Mouse (Mus musculus) Patski (cell line): Measurements from ENCODE around the gene Tmem116. TPM values are rescaled to one million over a fixed set of nuclear protein-coding genes. Genes with fewer than 3 reads are reported as not detected.

Source experiments
- ATAC-seq: fragments of 100-300 bp; one replicate; pipeline ENCODE4 v1.8.0; 2021
- CTCF ChIA-PET: fragments of 350-600 bp; sonication (Branson Sonifier 250); formaldehyde crosslinking; loops from one replicate; lab custom pipeline; 2022; ENCODE audit warnings: inconsistent platforms; lab: Charles Lee
- POLR2A ChIA-PET: fragments of 350-600 bp; sonication (Branson Sonifier 250); formaldehyde crosslinking; loops from one replicate; lab custom pipeline; 2022; ENCODE audit warnings: antibody characterized with exemption, inconsistent platforms; lab: Charles Lee
- DNase-seq: peaks from one replicate; pipeline ENCODE4 v3.0.0-alpha.2; 2011; ENCODE audit warnings: low read depth, low spot score
- H3K27me3 ChIP-seq: fragments of 371-371 bp; one replicate; pipeline ENCODE4 v1.5.1; 2021
- CTCF ChIP-seq: fragments of 100-300 bp; IDR thresholded peaks from one replicate; pipeline ENCODE4 v1.5.1; 2021
- in situ Hi-C: fragments of 300-500 bp; cut with MboI; formaldehyde crosslinking; loops from 3 replicates; pipeline ENCODE4 v1.11.1; 2018; ENCODE audit warnings: low pct_unique_long_range_greater_than_20kb, mixed read lengths
- polyA plus RNA-seq: library from polyadenylated mRNA; unstranded; gene quantifications from one replicate; pipeline ENCODE4 v1.2.3, GENCODE M21; 2021

Gene Tmem116
- polyA plus RNA-seq, 1 experiment from 2014 or later: 2.8 TPM

DNA sequence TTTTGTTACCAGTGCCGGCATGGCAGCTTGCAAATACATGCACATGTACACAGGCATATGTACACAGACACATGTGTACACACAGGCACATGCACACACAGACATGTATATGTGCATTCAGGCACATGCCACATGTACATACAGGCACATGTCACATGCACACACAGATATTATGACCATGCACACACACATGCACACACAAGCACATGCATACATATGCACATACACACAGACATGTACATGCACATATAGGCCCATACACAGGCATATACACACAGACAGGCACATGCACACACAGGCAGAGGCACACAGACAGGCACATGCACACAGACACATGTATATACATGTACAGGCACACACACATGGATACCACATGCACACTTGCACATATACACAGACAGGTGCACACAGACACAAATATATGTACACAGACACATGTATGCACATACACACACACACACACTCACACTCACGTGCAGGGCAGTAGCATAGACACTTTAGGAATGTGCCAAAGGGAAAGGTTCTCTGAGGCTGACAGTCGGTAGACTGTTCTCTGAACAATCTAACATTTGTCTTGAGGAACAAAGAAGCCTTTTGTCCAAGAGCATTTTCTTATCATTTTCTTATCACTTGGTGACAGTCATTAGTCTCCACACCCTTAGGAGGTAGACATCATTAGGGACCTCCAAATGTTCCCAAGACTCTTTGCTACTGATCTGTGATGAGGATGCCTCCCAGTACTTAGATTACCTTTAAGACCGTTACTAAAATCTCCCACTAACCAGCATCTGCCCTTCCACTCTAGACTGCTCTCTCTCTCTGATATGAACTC, 9.9 kb downstream of the Tmem116 start:
- H3K27me3 ChIP-seq: no peaks in the 10 kb centered on the region
- POLR2A ChIA-PET: interaction anchor here (1.1 to 1.6 kb wide), 2 partner anchors 11 to 12 kb away, joined by 3 read pairs; no protein-coding TSS in a partner anchor
- ATAC-seq (no peak), DNase-seq (no peak)
- CTCF ChIA-PET: no interaction called here
- in situ Hi-C loops: no loop called here
- TF ChIP-seq CTCF: no peak

- H3K27me3 ChIP-seq: no peaks in the 10 kb centered on the region
- no peak for DNase-seq
- no peak for ATAC-seq
- in situ Hi-C loops: no loop called here
- CTCF ChIA-PET: no interaction called here
- POLR2A ChIA-PET: interaction anchor here (1.1 to 1.6 kb wide), 2 partner anchors 10 to 11 kb away, joined by 3 read pairs; no protein-coding TSS in a partner anchor
- no peak for TF ChIP-seq CTCF
Observed at GRCm38 (mm10) chr5:121462171-121462502, 10.4 kb downstream of the Tmem116 start.

DNA sequence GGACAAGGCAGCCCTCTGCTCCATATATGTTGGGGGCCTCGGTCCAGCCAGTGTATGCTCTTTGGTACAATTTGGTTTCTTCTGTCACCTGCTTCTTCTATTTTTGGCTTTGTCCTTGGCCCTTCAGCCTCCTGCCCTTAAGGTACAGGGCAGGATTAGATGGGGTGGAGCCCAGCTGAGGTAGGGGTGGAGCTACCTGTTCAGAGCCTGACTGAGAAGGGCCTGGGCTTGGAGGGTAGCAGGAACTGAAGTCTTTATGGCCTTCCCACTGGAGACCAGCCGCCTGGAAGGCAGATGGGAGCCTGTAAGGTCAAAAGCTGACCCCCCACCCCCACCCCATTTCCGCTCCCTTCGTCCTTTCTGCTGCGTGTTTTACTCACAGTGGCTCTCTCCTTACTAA, 11.3 kb downstream of the Tmem116 start:
- H3K27me3 ChIP-seq: no peaks in the 10 kb centered on the region
- ChIA-PET CTCF (interaction anchor here (1.5 to 1.8 kb wide), 2 partner anchors 10 to 14 kb away, joined by 4 to 5 read pairs; no protein-coding TSS in a partner anchor), POLR2A (interaction anchor here (1.6 kb wide), 1 partner anchor 10 kb away, joined by 3 read pairs; no protein-coding TSS in a partner anchor)
- no peak for TF ChIP-seq CTCF
- ATAC-seq (no peak), DNase-seq (no peak)
- in situ Hi-C loops: no loop called here

DNA sequence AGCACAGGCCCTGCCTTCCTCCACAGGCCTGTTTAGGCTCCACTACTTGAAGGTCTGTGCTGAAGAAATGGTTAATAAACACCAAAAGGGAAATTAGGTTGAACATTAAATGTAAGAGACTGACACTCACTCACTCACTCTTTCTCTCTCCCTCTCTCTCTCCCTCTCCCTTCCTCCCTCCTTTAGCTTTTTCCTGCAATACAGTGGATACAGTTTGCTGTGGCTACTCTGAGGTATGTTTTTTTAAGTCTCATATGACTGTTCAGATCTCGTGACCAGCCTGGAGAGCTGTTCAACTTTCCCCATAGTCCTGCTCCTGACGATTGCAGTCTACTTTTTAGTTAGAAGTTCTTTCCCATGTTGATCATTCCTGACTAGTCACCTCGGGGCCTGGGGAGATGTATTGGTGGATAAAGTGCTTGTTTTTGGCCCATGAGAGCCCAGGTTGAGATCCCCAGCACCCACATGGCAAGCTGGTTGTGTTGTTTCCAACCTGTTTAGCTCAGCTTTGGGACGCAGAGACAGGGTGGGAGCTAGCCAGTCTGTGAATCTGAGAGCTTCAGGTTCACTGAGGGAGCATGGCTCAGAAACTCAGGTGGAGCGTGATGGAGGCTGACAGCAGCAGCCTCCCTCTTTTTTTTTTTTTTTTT, 12.0 kb downstream of the Tmem116 start:
- ATAC-seq (no peak), DNase-seq (no peak)
- in situ Hi-C loops: no loop called here
- H3K27me3 ChIP-seq: no peaks in the 10 kb centered on the region
- POLR2A ChIA-PET: interaction anchor here (0.7 to 1.6 kb wide), 2 partner anchors 9 to 404 kb away, joined by 3 to 5 read pairs; no protein-coding TSS in a partner anchor
- CTCF ChIA-PET: interaction anchor here (1.5 to 1.8 kb wide), 2 partner anchors 9 to 13 kb away, joined by 4 to 5 read pairs; no protein-coding TSS in a partner anchor
- no peak for TF ChIP-seq CTCF

DNA sequence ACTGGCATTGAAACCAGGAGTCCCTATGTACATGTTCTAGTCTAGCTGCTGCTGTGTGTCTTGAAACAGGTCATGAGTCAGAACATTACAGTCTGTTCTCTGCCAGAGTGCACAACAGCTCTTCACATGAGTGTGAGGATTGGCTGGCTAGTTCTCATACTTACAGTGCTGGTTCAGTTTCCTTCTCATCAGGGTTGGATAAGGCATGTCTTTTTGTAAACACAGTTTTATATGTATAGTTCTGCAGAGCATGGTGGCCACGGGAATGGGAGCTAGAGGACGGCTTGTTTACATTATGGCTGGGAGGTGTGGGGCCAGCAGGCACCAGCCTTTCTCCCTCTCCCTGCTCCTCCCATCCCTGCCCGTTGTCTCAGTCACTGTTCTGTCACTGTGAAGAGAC, 17.9 kb downstream of the Tmem116 start:
- in situ Hi-C loops: no loop called here
- TF ChIP-seq CTCF: no peak
- no peaks in the 10 kb centered on the region for H3K27me3 ChIP-seq
- ChIA-PET POLR2A (no interaction called here), CTCF (interaction anchor here (0.8 to 1.0 kb wide), 2 partner anchors 10 to 17 kb away, joined by 3 read pairs; partner anchors contain the start of gene Erp29)
- DNase-seq (no peak), ATAC-seq (no peak)

- CTCF ChIA-PET: interaction anchor here (0.8 to 1.7 kb wide), 2 partner anchors 8 to 22 kb away, joined by 3 to 4 read pairs; no protein-coding TSS in a partner anchor
- ATAC-seq: no peak
- TF ChIP-seq CTCF: no peak
- in situ Hi-C loops: no loop called here
- DNase-seq: no peak
- no peaks in the 10 kb centered on the region for H3K27me3 ChIP-seq
- POLR2A ChIA-PET: interaction anchor here (0.6 kb wide), 1 partner anchor 10 kb away, joined by 3 read pairs; no protein-coding TSS in a partner anchor
Observed at GRCm38 (mm10) chr5:121472411-121472810, 20.7 kb downstream of the Tmem116 start.

DNA sequence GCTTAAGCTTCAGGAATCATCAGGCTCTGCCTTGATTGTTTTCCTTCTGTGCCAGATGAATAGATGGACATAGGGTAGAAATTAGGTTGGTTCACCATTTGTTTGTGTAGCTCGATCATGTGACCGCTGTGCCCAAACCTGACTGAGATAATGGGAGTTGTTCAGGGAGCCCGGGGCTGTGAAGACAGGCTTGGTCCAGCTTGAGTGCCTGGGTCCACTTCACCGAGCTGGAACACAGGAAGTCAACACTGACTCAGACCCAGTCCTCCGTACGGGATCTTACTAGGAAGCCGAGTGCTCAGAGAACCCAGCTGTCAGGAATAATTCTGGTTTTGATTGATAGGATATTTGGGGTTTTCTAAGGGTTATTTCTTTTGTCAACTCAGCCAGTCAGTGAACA, 22.9 kb downstream of the Tmem116 start:
- POLR2A ChIA-PET: interaction anchor here (1.4 to 1.6 kb wide), 2 partner anchors 22 to 23 kb away, joined by 3 to 5 read pairs; partner anchors contain the start of gene Tmem116
- no peaks in the 10 kb centered on the region for H3K27me3 ChIP-seq
- DNase-seq (no peak), ATAC-seq (no peak)
- CTCF ChIA-PET: interaction anchor here (1.2 to 1.8 kb wide), 4 partner anchors 12 to 36 kb away, joined by 3 to 5 read pairs (median 4); no protein-coding TSS in a partner anchor
- no peak for TF ChIP-seq CTCF
- in situ Hi-C loops: loop anchor here (5.0 to 25.0 kb wide), 2 partner anchors 257 to 512 kb away; no protein-coding TSS in a partner anchor

DNA sequence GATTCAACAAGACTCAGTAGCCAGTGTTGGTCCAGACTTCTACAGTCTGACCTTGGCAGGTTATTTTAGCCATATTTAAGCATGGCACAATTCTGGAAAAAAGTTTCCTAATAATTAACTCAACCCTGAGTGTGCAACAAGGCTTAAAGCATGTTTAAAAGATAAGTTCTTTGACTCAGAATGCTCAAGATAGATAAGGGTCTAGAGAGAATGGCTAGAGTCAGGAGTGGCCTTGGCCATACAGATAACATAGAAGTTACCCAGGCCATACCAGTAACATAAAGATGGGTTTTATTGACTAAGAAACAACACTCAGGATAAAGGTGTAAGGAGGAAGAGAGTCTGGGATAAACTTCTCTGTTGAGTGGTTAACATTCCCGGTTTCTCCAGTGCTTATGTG, 24.3 kb downstream of the Tmem116 start:
- in situ Hi-C loops: loop anchor here (5.0 to 25.0 kb wide), 2 partner anchors 259 to 514 kb away; no protein-coding TSS in a partner anchor
- no peak for ATAC-seq
- no peak for DNase-seq
- H3K27me3 ChIP-seq: no peaks in the 10 kb centered on the region
- no peak for TF ChIP-seq CTCF
- CTCF ChIA-PET: interaction anchor here (0.7 to 3.5 kb wide), 5 partner anchors 12 to 37 kb away, joined by 3 to 54 read pairs (median 5); no protein-coding TSS in a partner anchor
- POLR2A ChIA-PET: interaction anchor here (1.4 kb wide), 1 partner anchor 25 kb away, joined by 5 read pairs; the partner anchor contains the start of gene Tmem116

DNA sequence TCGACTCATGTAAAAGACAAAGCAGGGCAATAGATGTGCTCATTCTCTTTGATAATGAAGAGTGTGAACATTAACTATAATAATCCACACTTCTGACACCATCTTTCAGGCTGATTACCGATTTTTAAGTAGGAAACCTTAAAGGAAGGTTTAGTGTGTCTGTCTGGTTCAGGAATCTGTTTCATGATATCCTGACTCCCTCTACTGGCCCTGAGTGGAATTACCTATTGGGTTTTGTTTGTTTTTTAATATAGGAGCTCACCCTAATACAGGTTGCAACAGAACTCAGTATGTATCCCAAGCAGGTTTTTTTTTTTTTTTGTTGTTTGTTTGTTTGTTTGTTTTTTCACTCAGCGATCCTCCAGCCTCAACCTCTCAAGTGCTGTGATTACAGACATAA, 26.0 kb downstream of the Tmem116 start:
- ATAC-seq (no peak), DNase-seq (no peak)
- in situ Hi-C loops: loop anchor here (5.0 to 25.0 kb wide), 2 partner anchors 260 to 515 kb away; no protein-coding TSS in a partner anchor
- ChIA-PET POLR2A (interaction anchor here (1.9 kb wide), 1 partner anchor 25 kb away, joined by 11 read pairs; the partner anchor contains the start of genes Erp29 and Tmem116), CTCF (interaction anchor here (0.7 to 3.6 kb wide), 13 partner anchors 11 to 125 kb away, joined by 3 to 54 read pairs (median 4); partner anchors contain the start of gene Adam1b)
- peak; percentile 69 for TF ChIP-seq CTCF
- H3K27me3 ChIP-seq: no peaks in the 10 kb centered on the region

DNA sequence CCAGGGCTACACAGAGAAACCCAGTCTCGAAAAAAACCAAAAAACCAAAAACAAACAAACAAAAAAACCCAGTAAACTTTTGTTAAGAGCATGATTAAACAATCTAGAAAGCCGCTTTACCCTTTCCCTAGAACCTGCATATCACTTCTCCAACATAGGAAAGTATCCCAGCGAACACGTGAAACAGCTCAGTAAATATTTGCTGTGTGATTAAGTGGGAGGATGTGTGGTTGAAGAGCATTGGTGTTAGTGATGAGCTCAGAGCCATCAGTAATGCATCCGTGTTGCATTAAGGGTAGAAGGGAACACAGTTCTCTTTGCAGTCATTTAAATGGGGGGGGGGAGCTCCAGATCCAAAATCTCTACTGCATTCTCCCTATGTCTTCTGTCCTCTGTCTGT, 33.1 kb downstream of the Tmem116 start:
- ChIA-PET POLR2A (no interaction called here), CTCF (interaction anchor here (1.2 kb wide), 1 partner anchor 62 kb away, joined by 3 read pairs; no protein-coding TSS in a partner anchor)
- ATAC-seq (no peak), DNase-seq (no peak)
- TF ChIP-seq CTCF: no peak
- in situ Hi-C loops: loop anchor here (25.0 kb wide), 1 partner anchor 522 kb away; no protein-coding TSS in a partner anchor
- H3K27me3 ChIP-seq: no peaks in the 10 kb centered on the region
